Mouse (Mus musculus): ENCODE results near the gene Def6. TPM values are rescaled to one million over a fixed set of nuclear protein-coding genes. Genes with fewer than 3 reads are reported as not detected.
A peak's percentile ranks its signal among the peaks of the same experiment; 100 is the strongest.

Gene Def6
- total RNA-seq, 1 experiment from 2014 or later: 103 TPM

GRCm38 (mm10) chr17:28233091-28233731 lies 25.6 kb downstream of the Def6 start:
- peak; percentile 44 for ATAC-seq (replicated peaks; ENCODE audit: insufficient number of reproducible peaks, low FRiP score, low TSS enrichment, poor library complexity, severe bottlenecking)

- ATAC-seq (replicated peaks; ENCODE audit: insufficient number of reproducible peaks, low FRiP score, low TSS enrichment, poor library complexity, severe bottlenecking): no peak
Observed at GRCm38 (mm10) chr17:28234641-28235040, 27.1 kb downstream of the Def6 start.

GRCm38 (mm10) chr17:28235982-28236635 lies 28.5 kb downstream of the Def6 start:
- no peak for ATAC-seq (replicated peaks; ENCODE audit: insufficient number of reproducible peaks, low FRiP score, low TSS enrichment, poor library complexity, severe bottlenecking)

- ATAC-seq (replicated peaks; ENCODE audit: insufficient number of reproducible peaks, low FRiP score, low TSS enrichment, poor library complexity, severe bottlenecking): no peak
Observed at GRCm38 (mm10) chr17:28236636-28237015, 29.0 kb downstream of the Def6 start.

GRCm38 (mm10) chr17:28237362-28237761 lies 29.8 kb downstream of the Def6 start:
- no peak for ATAC-seq (replicated peaks; ENCODE audit: insufficient number of reproducible peaks, low FRiP score, low TSS enrichment, poor library complexity, severe bottlenecking)

- no peak for ATAC-seq (replicated peaks; ENCODE audit: insufficient number of reproducible peaks, low FRiP score, low TSS enrichment, poor library complexity, severe bottlenecking)
Observed at GRCm38 (mm10) chr17:28237874-28238273, 30.3 kb downstream of the Def6 start.

GRCm38 (mm10) chr17:28240846-28241245 lies 33.3 kb downstream of the Def6 start:
- no peak for ATAC-seq (replicated peaks; ENCODE audit: insufficient number of reproducible peaks, low FRiP score, low TSS enrichment, poor library complexity, severe bottlenecking)

GRCm38 (mm10) chr17:28242296-28242695 lies 34.7 kb downstream of the Def6 start:
- no peak for ATAC-seq (replicated peaks; ENCODE audit: insufficient number of reproducible peaks, low FRiP score, low TSS enrichment, poor library complexity, severe bottlenecking)

- no peak for ATAC-seq (replicated peaks; ENCODE audit: insufficient number of reproducible peaks, low FRiP score, low TSS enrichment, poor library complexity, severe bottlenecking)
Observed at GRCm38 (mm10) chr17:28244214-28244613, 36.6 kb downstream of the Def6 start.

GRCm38 (mm10) chr17:28244714-28245113 lies 37.1 kb downstream of the Def6 start:
- ATAC-seq (replicated peaks; ENCODE audit: insufficient number of reproducible peaks, low FRiP score, low TSS enrichment, poor library complexity, severe bottlenecking): no peak

- peak; percentile 38 for ATAC-seq (replicated peaks; ENCODE audit: insufficient number of reproducible peaks, low FRiP score, low TSS enrichment, poor library complexity, severe bottlenecking)
Observed at GRCm38 (mm10) chr17:28246640-28247039, 39.1 kb downstream of the Def6 start.

GRCm38 (mm10) chr17:28247613-28248012 lies 40.0 kb downstream of the Def6 start:
- ATAC-seq (replicated peaks; ENCODE audit: insufficient number of reproducible peaks, low FRiP score, low TSS enrichment, poor library complexity, severe bottlenecking): peak; percentile 85

- ATAC-seq (replicated peaks; ENCODE audit: insufficient number of reproducible peaks, low FRiP score, low TSS enrichment, poor library complexity, severe bottlenecking): no peak
Observed at GRCm38 (mm10) chr17:28249062-28249461, 41.5 kb downstream of the Def6 start.

- ATAC-seq (replicated peaks; ENCODE audit: insufficient number of reproducible peaks, low FRiP score, low TSS enrichment, poor library complexity, severe bottlenecking): peak; percentile 21; the same call in 1 of the 2 replicates
Observed at GRCm38 (mm10) chr17:28251579-28252280, 44.2 kb downstream of the Def6 start.

- ATAC-seq (replicated peaks; ENCODE audit: insufficient number of reproducible peaks, low FRiP score, low TSS enrichment, poor library complexity, severe bottlenecking): no peak
Observed at GRCm38 (mm10) chr17:28252281-28252648, 44.7 kb downstream of the Def6 start.

GRCm38 (mm10) chr17:28253216-28253615 lies 45.6 kb downstream of the Def6 start:
- no peak for ATAC-seq (replicated peaks; ENCODE audit: insufficient number of reproducible peaks, low FRiP score, low TSS enrichment, poor library complexity, severe bottlenecking)

- no peak for ATAC-seq (replicated peaks; ENCODE audit: insufficient number of reproducible peaks, low FRiP score, low TSS enrichment, poor library complexity, severe bottlenecking)
Observed at GRCm38 (mm10) chr17:28254804-28255203, 47.2 kb downstream of the Def6 start.

- ATAC-seq (replicated peaks; ENCODE audit: insufficient number of reproducible peaks, low FRiP score, low TSS enrichment, poor library complexity, severe bottlenecking): no peak
Observed at GRCm38 (mm10) chr17:28255651-28256050, 48.1 kb downstream of the Def6 start.

GRCm38 (mm10) chr17:28256651-28257328 lies 49.2 kb downstream of the Def6 start:
- ATAC-seq (replicated peaks; ENCODE audit: insufficient number of reproducible peaks, low FRiP score, low TSS enrichment, poor library complexity, severe bottlenecking): peak; percentile 61

Measured in monocyte, adult 5-6 weeks (primary cell).